Mouse (Mus musculus) heart, adult 2 months (tissue): Measurements from ENCODE around the gene Dgkz. TPM values are rescaled to one million over a fixed set of nuclear protein-coding genes. Genes with fewer than 3 reads are reported as not detected.

ENCODE experiments used
- DNase-seq, 2 experiments: peaks; one replicate each; pipeline ENCODE4 v3.0.0; 2021
- H3K27ac ChIP-seq: fragments of 200-600 bp; 2 replicates; pipeline ENCODE4 v1.8.1; 2022
- H3K27me3 ChIP-seq: fragments of 200-500 bp; 2 replicates; pipeline ENCODE4 v1.6.1; 2012; ENCODE audit warnings: mild to moderate bottlenecking, low read length, inconsistent platforms, mixed read lengths; ENCODE audit not compliant: control insufficient read depth, insufficient read depth
- H3K36me3 ChIP-seq: fragments of 200-500 bp; 2 replicates; pipeline ENCODE4 v1.6.1; 2012; ENCODE audit warnings: low read length, inconsistent platforms; ENCODE audit not compliant: control insufficient read depth, insufficient read depth
- H3K4me1 ChIP-seq: fragments of 200-500 bp; 2 replicates; pipeline ENCODE4 v1.6.1; 2011; ENCODE audit warnings: low read length; ENCODE audit not compliant: control insufficient read depth, insufficient read depth
- H3K4me3 ChIP-seq: fragments of 200-600 bp; 2 replicates; pipeline ENCODE4 v1.8.1; 2022
- H3K79me2 ChIP-seq: fragments of 200-500 bp; replicated peaks from 2 replicates; pipeline ENCODE4 v1.6.1; 2012; ENCODE audit warnings: mild to moderate bottlenecking, inconsistent platforms, low read length, moderate library complexity, mixed read lengths; ENCODE audit not compliant: control insufficient read depth, insufficient read depth
- H3K9ac ChIP-seq: fragments of 200-500 bp; 2 replicates; pipeline ENCODE4 v1.6.1; 2012; ENCODE audit warnings: low read depth, mild to moderate bottlenecking, control low read depth, inconsistent platforms, low read length, mixed read lengths
- CTCF ChIP-seq: fragments of 200-600 bp; IDR thresholded peaks from 2 replicates; pipeline ENCODE4 v1.8.1; 2022; ENCODE audit warnings: antibody characterized with exemption, mild to moderate bottlenecking, moderate library complexity
- EP300 ChIP-seq: fragments of 200-500 bp; IDR thresholded peaks from 2 replicates; pipeline ENCODE4 v1.6.1; 2011; ENCODE audit warnings: low read depth, low read length, control low read depth; ENCODE audit not compliant: insufficient read depth
- POLR2A ChIP-seq: fragments of 200-500 bp; IDR thresholded peaks from 2 replicates; pipeline ENCODE4 v1.6.1; 2011; ENCODE audit warnings: mild to moderate bottlenecking, low read depth, low read length, control low read depth; ENCODE audit not compliant: insufficient read depth
- WGBS: fragments of 180-500 bp; shearing (Covaris S2); methylation state at CpG from one replicate; pipeline ENCODE4 v1.1.7; 2018; 5-methylcytosine and 5-hydroxymethylcytosine counted together
- intact Hi-C: fragments of 180-260 bp; cut with DNase I; formaldehyde crosslinking; loops from one replicate; pipeline ENCODE4 v1.15.1; 2025
- polyA plus RNA-seq: library from polyadenylated mRNA; depleted of rRNA; stranded (reverse); fragments of >200 nt; gene quantifications from 2 replicates; pipeline ENCODE4 v1.2.3, GENCODE M21; 2012
- total RNA-seq, 2 experiments: library from RNA; stranded (reverse); gene quantifications; 2 replicates each; pipeline ENCODE4 v1.2.3; 2021

Gene Dgkz
- total and polyA plus RNA-seq, 3 experiments: 35.5 to 102 (median 37.5) TPM

GRCm38 (mm10) chr2:91924726-91925125, 50.9 kb downstream of the Dgkz start:
- Histone ChIP-seq H3K79me2 (no peaks in the 10 kb centered on the region), H3K4me3 (no peak overlapping the region), H3K27me3 (peaks cover 13% of the 10 kb centered on the region), H3K27ac (no peak overlapping the region), H3K9ac (no peak overlapping the region), H3K36me3 (no peaks in the 10 kb centered on the region), H3K4me1 (peaks cover 2% of the 10 kb centered on the region)
- intact Hi-C loops: loop anchor here (2.0 to 10.0 kb wide), 2 partner anchors 146 to 320 kb away; no protein-coding TSS in a partner anchor
- no peak for DNase-seq
- 87% methylated on average over 1 of the region's 1 CpGs for WGBS
- TF ChIP-seq CTCF (no peak), POLR2A (no peak), EP300 (no peak)

- H3K9ac ChIP-seq: no peak overlapping the region
- WGBS: 5% methylated on average over 54 of the region's 54 CpGs
- TF ChIP-seq CTCF (peak; percentile 74), POLR2A (no peak), EP300 (no peak)
Measured at GRCm38 (mm10) chr2:91923415-91924337, 52.0 kb downstream of the Dgkz start.

DNA sequence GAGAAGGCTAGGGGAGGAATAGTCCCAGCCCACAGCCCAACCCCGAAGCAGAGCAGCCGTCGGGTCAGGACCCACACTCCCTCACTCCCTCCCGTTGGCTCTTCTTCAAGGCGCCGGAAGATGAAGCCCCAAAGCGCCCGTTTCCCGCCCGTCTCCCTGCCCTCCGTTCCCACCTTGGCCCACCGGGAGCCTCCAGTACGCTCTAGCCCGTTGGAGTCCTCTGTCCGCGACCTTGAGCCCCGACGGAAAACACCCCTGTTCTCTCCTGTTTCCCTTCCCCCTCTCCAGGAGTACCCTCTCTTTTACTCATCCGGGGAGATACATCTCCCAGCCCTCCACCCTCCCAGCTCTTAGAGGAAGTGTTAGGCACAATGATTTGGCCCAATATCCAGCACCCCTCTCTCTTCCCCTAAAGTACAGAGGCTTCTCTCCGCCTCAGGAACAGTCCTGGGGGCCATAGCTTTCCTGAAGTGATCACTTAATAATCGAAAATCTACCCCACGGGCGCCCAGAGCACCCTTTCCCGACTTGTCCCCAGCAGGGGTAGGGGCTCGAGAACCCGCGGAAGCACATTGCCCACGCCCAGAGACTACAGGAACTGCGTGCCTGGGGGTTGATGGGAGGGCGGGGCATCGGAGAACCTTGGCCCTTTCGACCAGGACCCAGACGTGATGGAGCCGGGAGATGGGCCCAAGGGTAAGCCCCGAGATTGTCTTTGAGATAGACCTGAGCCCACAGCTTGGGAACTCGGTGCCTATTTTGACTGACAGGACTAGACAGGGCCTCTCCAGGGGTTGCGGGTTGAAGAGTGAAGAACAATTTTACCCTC, 52.9 kb downstream of the Dgkz start:
- no peaks in the 10 kb centered on the region for H3K36me3 ChIP-seq
- TF ChIP-seq EP300 (no peak), CTCF (no peak), POLR2A (no peak)
- peak; percentile 5 to 15 for DNase-seq
- H3K27ac ChIP-seq: no peak overlapping the region
- peaks cover 2% of the 10 kb centered on the region for H3K4me1 ChIP-seq
- H3K27me3 ChIP-seq: peaks cover 13% of the 10 kb centered on the region
- no peak overlapping the region for H3K9ac ChIP-seq
- intact Hi-C loops: loop anchor here (10.0 kb wide), 1 partner anchor 318 kb away; no protein-coding TSS in a partner anchor
- 2% methylated on average over 37 of the region's 37 CpGs for WGBS
- H3K4me3 ChIP-seq: no peak overlapping the region
- no peaks in the 10 kb centered on the region for H3K79me2 ChIP-seq

More at GRCm38 (mm10) chr2:91923415-91924337, 52.0 kb downstream of the Dgkz start:
- H3K4me1 ChIP-seq: peaks cover 2% of the 10 kb centered on the region
- intact Hi-C loops: loop anchor here (2.0 to 10.0 kb wide), 2 partner anchors 145 to 319 kb away; no protein-coding TSS in a partner anchor
- H3K36me3 ChIP-seq: no peaks in the 10 kb centered on the region
- no peaks in the 10 kb centered on the region for H3K79me2 ChIP-seq
- no peak overlapping the region for H3K27ac ChIP-seq
- H3K27me3 ChIP-seq: peaks cover 13% of the 10 kb centered on the region
- peak; percentile 56 to 66 for DNase-seq
- H3K4me3 ChIP-seq: peak overlapping the region; percentile 22; the same call in 1 of the 2 replicates

GRCm38 (mm10) chr2:91921790-91922570, 53.7 kb downstream of the Dgkz start:
- H3K27me3 ChIP-seq: peaks cover 13% of the 10 kb centered on the region
- no peak overlapping the region for H3K27ac ChIP-seq
- under 1% methylated on average over 64 of the region's 64 CpGs for WGBS
- H3K79me2 ChIP-seq: no peaks in the 10 kb centered on the region
- no peak overlapping the region; the same call in 1 of the 2 replicates for H3K9ac ChIP-seq
- TF ChIP-seq POLR2A: no peak
- peak; percentile 63 for TF ChIP-seq CTCF
- no peak for TF ChIP-seq EP300
- intact Hi-C loops: loop anchor here (10.0 kb wide), 1 partner anchor 317 kb away; no protein-coding TSS in a partner anchor
- no peaks in the 10 kb centered on the region for H3K36me3 ChIP-seq
- peak overlapping the region; percentile 44 for H3K4me3 ChIP-seq
- peaks cover 2% of the 10 kb centered on the region for H3K4me1 ChIP-seq
- DNase-seq: peak in 1 of 2 experiments; percentile 50

GRCm38 (mm10) chr2:91921181-91921789, 54.4 kb downstream of the Dgkz start:
- no peaks in the 10 kb centered on the region for H3K36me3 ChIP-seq
- peaks cover 2% of the 10 kb centered on the region for H3K4me1 ChIP-seq
- no peaks in the 10 kb centered on the region for H3K79me2 ChIP-seq
- no peak overlapping the region for H3K9ac ChIP-seq
- H3K27me3 ChIP-seq: peaks cover 13% of the 10 kb centered on the region
- H3K4me3 ChIP-seq: peak overlapping the region; percentile 44
- DNase-seq: peak; percentile 67 to 82
- intact Hi-C loops: loop anchor here (10.0 kb wide), 1 partner anchor 316 kb away; no protein-coding TSS in a partner anchor
- no peak overlapping the region for H3K27ac ChIP-seq
- TF ChIP-seq CTCF (no peak), EP300 (no peak), POLR2A (no peak)
- 3% methylated on average over 31 of the region's 31 CpGs for whole genome bisulfite sequencing
